Mouse (Mus musculus) heart, embryonic 14.5 days (tissue): ENCODE data around the gene Prelp. TPM values are rescaled to one million over a fixed set of nuclear protein-coding genes. Genes with fewer than 3 reads are reported as not detected.

Experiments used
- ATAC-seq: fragments of 200-750 bp; cut with Nextera tagmentation; 2 replicates; pipeline ENCODE4 v1.8.0; 2017; ENCODE audit warnings: low read depth, moderate TSS enrichment; ENCODE audit not compliant: insufficient number of reproducible peaks, insufficient read depth, low FRiP score
- H3K27ac ChIP-seq, 2 experiments: fragments of 200-500 bp in 1 of 2; fragments of 300-500 bp in 1 of 2; sonication (generic) in 1 of 2; replicated peaks in 1 of 2; 2 replicates each; pipeline ENCODE4 v1.5.1; 2012 to 2014; ENCODE audit warnings: low read depth in 2 of 2, low read length in 2 of 2, control low read depth in 1 of 2, mild to moderate bottlenecking in 1 of 2, mixed read lengths in 1 of 2; ENCODE audit not compliant: control insufficient read depth in 1 of 2, insufficient read depth in 1 of 2
- H3K27me3 ChIP-seq: fragments of 300-500 bp; sonication (generic); 2 replicates; pipeline ENCODE4 v1.6.1; 2014; ENCODE audit warnings: mild to moderate bottlenecking, low read length, control low read depth; ENCODE audit not compliant: control insufficient read depth, insufficient read depth
- H3K36me3 ChIP-seq: fragments of 300-500 bp; sonication (generic); 2 replicates; pipeline ENCODE4 v1.6.1; 2014; ENCODE audit warnings: mild to moderate bottlenecking, control low read depth, low read length, mixed read lengths; ENCODE audit not compliant: control insufficient read depth, insufficient read depth
- H3K4me1 ChIP-seq, 2 experiments: fragments of 200-500 bp in 1 of 2; fragments of 300-500 bp in 1 of 2; sonication (generic) in 1 of 2; 2 replicates each; pipeline ENCODE4 v1.6.1; 2012 to 2014; ENCODE audit warnings: low read length in 2 of 2, control low read depth in 1 of 2, mixed read lengths in 1 of 2; ENCODE audit not compliant: control insufficient read depth in 2 of 2, insufficient read depth in 2 of 2
- H3K4me2 ChIP-seq: fragments of 300-500 bp; sonication (generic); 2 replicates; pipeline ENCODE4 v1.6.1; 2014; ENCODE audit warnings: mild to moderate bottlenecking, low read length
- H3K4me3 ChIP-seq, 2 experiments: fragments of 200-500 bp in 1 of 2; fragments of 300-500 bp in 1 of 2; sonication (generic) in 1 of 2; 2 replicates each; pipeline ENCODE4 v1.5.1; 2012 to 2014; ENCODE audit warnings: low read length in 2 of 2, mild to moderate bottlenecking in 2 of 2, control low read depth in 1 of 2, low read depth in 1 of 2, moderate library complexity in 1 of 2; ENCODE audit not compliant: control insufficient read depth in 1 of 2, insufficient read depth in 1 of 2
- H3K9ac ChIP-seq: fragments of 300-500 bp; sonication (generic); 2 replicates; pipeline ENCODE4 v1.6.1; 2014; ENCODE audit warnings: mild to moderate bottlenecking, low read length
- H3K9me3 ChIP-seq: fragments of 300-500 bp; sonication (generic); 2 replicates; pipeline ENCODE4 v1.6.1; 2016; ENCODE audit warnings: low read length, control low read depth; ENCODE audit not compliant: control insufficient read depth
- WGBS: fragments of 180-500 bp; shearing (Covaris S2); extraction: QIAGEN DNeasy Blood & Tissue Kit; methylation state at CpG from one replicate; pipeline ENCODE4 v1.1.7; 2014; 5-methylcytosine and 5-hydroxymethylcytosine counted together
- polyA plus RNA-seq: library from polyadenylated mRNA; unstranded; fragments of >200 nt; fragmentation: Nextera tagmentation; extraction: Ambion mirVana; gene quantifications from 2 replicates; pipeline ENCODE4 v1.2.1, GENCODE M21; 2014

The Prelp gene
- polyA plus RNA-seq, 1 experiment from 2014 or later = 2.1 TPM

DNA sequence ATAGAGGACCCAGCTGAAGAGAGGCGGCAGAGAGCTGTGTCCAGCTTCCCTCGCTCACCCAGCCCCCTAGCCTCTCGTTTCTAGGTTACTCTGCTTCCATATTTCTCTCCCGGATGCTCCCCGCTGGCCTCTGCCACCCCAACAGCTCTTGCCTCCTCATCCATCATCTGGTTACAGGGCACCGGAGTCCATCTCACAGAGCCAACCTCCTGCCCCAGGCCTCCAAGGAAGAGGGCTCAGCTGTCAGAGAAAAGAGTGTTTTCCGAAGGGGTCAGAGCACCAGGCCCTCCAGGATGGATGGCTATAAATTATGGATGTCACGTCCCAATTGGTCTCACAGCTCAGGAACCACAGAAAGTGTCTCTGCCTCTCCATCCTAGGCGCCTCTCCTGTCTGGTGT lies 36.5 kb downstream of the Prelp start:
- 82% methylated on average over 9 of the region's 9 CpGs for WGBS

DNA sequence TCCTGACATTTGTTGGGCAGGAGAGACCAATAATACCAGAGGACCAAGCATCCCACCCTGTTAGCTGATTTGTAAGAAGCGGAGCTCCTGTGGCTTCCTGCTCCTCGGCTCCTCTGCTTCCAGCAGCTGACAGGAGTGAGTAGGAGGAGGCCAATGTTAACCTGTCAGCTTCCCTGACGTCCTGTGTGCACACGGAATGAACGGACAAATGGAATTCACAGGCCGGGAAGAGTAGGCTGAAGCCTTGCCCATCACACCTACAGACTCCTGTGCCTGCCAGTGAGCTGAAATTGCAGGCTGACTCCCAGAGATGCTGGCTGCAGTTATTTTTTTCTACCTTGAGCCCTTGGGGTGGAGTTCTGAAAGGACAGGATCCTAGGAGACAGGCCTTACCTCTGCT lies 37.1 kb downstream of the Prelp start:
- Histone ChIP-seq H3K4me3 (no peak overlapping the region), H3K27me3 (no peaks in the 10 kb centered on the region), H3K36me3 (no peaks in the 10 kb centered on the region), H3K9me3 (no peaks in the 10 kb centered on the region), H3K27ac (no peak overlapping the region), H3K4me2 (no peak overlapping the region), H3K4me1 (peaks cover 26 to 32% of the 10 kb centered on the region in 2 experiments), H3K9ac (no peak overlapping the region)
- ATAC-seq = no peak
- WGBS = 62% methylated on average over 6 of the region's 6 CpGs

More for the DNA sequence above, 36.5 kb downstream of the Prelp start:
- Histone ChIP-seq H3K36me3 (no peaks in the 10 kb centered on the region), H3K9ac (no peak overlapping the region), H3K4me3 (no peak overlapping the region), H3K4me1 (peaks cover 25 to 35% of the 10 kb centered on the region in 2 experiments), H3K27me3 (no peaks in the 10 kb centered on the region), H3K4me2 (no peak overlapping the region), H3K27ac (no peak overlapping the region), H3K9me3 (no peaks in the 10 kb centered on the region)
- no peak for ATAC-seq

DNA sequence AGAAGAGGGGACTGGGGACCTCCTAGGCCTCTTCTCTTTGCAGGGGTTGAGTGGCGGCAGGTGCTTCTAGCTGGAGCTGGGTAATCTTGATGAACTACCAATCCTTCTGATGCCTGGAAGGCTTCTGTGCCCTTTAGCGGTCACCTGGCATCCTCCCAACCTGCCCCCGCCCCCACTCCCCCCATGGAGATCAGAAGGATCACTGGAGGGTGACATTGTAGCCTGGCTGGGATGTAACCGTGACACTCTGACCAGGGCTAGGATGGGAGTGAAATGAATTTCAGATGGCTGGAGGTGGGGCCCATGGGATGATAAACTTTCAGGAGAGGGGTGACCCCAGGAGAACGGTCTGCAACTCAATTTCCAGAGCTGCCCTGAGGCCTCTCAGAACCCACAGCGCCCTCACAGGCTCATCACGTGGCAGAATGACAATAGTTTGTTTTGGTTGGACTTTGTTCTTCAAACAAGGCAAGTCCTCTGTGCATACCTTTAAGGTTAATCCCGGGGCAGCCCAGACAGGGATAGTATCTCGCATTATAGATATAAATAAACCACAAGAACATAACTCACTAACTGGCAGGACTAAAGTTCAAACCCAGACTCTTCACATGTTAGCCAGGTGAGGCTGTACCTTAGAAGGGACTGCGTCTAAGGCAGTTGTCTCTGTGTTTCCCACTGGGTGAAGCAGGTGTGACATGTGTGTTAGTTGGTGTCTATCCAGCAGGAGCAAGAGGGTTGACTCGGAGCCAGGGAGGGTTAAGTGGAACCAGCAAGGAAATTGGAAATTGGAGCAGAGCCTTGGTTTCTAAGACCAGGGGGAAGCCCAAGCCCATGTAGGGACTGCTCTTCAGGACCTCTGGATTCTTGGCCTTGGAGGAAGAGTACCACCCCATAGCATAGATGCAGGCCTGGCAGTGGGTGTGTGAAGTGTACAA lies 38.7 kb downstream of the Prelp start:
- Histone ChIP-seq H3K9ac (no peak overlapping the region), H3K27ac (no peak overlapping the region), H3K9me3 (no peaks in the 10 kb centered on the region), H3K36me3 (no peaks in the 10 kb centered on the region), H3K4me3 (no peak overlapping the region), H3K4me2 (no peak overlapping the region), H3K27me3 (no peaks in the 10 kb centered on the region), H3K4me1 (peaks cover 31 to 32% of the 10 kb centered on the region in 2 experiments)
- 50% methylated on average over 11 of the region's 11 CpGs for WGBS
- no peak for ATAC-seq

DNA sequence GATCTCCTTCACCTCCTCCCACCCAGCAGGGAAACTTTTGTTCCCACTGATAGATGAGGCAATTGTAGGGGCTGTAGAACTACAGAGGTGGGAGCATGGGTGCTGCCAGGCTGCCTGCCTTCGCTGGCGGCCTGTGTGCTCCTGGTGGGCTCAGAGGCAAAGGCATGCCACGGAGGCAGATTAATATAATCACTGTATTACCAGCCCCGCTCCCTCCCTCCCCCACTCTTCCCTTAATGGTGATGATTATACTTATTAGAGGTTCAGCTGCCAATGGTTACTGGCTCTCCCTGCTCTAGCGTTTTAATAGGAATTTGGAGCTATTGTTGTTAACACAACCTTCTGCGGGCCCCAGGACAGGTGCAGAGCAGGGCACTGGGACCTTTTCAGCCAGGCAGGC lies 39.4 kb downstream of the Prelp start:
- H3K9ac ChIP-seq = no peak overlapping the region
- H3K4me2 ChIP-seq = no peak overlapping the region
- no peak for ATAC-seq
- H3K4me1 ChIP-seq = peaks cover 25 to 27% of the 10 kb centered on the region in 2 experiments
- H3K27me3 ChIP-seq = no peaks in the 10 kb centered on the region
- H3K9me3 ChIP-seq = no peaks in the 10 kb centered on the region
- H3K27ac ChIP-seq = no peak overlapping the region
- WGBS = 63% methylated on average over 6 of the region's 6 CpGs
- no peaks in the 10 kb centered on the region for H3K36me3 ChIP-seq
- H3K4me3 ChIP-seq = no peak overlapping the region

DNA sequence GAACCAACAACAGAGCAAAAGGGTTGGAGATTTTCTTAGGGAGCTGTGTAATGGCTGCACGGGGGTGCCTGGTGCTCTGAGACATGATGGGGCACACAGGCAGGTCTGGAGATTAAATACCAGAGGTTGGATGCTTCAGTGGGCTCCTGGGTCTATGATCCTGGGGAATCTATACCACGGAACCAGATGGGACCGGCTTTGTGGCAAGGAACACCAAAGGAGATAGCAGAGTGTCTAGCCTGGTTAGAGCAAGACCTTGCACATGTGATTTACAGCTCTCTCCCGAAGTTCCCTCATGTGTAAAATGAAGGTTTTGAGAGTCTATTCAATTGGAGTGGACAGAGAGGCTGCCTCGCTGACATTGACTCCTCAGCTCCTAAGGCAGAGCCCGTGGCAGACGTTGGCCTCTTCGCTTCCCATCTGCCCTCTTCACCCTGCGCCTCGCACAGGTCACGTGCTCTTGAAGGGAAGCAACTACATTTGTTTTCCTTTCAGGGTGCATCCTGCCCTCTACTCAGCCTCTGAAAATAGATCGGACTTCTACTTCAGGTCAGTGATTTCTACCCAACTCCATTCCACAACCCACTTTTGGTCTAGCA lies 42.3 kb downstream of the Prelp start:
- ATAC-seq = no peak
- Histone ChIP-seq H3K4me2 (no peak overlapping the region), H3K9ac (no peak overlapping the region), H3K27me3 (no peaks in the 10 kb centered on the region), H3K4me1 (peaks cover 33% of the 10 kb centered on the region in 2 experiments), H3K4me3 (no peak overlapping the region), H3K9me3 (no peaks in the 10 kb centered on the region), H3K36me3 (no peaks in the 10 kb centered on the region), H3K27ac (no peak overlapping the region)
- 59% methylated on average over 12 of the region's 12 CpGs for WGBS

DNA sequence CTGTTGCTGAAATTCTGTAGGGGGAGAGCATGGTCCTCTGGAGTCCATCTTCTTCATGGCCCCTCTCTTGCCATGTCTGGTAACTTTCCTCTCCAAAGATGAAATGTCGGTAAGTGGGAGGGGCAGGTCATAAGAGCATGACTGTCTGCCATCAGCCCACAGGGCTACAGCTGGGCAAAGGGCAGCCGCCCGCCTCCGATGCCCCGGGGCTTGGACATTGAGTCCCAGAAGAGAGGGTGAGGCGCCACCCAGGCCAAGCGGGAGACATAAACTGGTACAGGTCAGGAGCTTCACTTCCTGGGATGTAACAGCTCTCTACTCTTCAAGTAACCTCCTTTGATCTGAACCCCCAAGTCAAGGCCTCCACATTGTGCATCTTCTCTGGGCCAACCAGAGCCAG lies 44.3 kb downstream of the Prelp start:
- H3K4me2 ChIP-seq = no peak overlapping the region
- H3K9me3 ChIP-seq = no peaks in the 10 kb centered on the region
- H3K4me3 ChIP-seq = no peak overlapping the region
- no peaks in the 10 kb centered on the region for H3K36me3 ChIP-seq
- H3K4me1 ChIP-seq = peaks cover 28 to 30% of the 10 kb centered on the region in 2 experiments
- 93% methylated on average over 7 of the region's 7 CpGs for WGBS
- no peak overlapping the region for H3K27ac ChIP-seq
- no peak overlapping the region for H3K9ac ChIP-seq
- H3K27me3 ChIP-seq = no peaks in the 10 kb centered on the region
- ATAC-seq = no peak

DNA sequence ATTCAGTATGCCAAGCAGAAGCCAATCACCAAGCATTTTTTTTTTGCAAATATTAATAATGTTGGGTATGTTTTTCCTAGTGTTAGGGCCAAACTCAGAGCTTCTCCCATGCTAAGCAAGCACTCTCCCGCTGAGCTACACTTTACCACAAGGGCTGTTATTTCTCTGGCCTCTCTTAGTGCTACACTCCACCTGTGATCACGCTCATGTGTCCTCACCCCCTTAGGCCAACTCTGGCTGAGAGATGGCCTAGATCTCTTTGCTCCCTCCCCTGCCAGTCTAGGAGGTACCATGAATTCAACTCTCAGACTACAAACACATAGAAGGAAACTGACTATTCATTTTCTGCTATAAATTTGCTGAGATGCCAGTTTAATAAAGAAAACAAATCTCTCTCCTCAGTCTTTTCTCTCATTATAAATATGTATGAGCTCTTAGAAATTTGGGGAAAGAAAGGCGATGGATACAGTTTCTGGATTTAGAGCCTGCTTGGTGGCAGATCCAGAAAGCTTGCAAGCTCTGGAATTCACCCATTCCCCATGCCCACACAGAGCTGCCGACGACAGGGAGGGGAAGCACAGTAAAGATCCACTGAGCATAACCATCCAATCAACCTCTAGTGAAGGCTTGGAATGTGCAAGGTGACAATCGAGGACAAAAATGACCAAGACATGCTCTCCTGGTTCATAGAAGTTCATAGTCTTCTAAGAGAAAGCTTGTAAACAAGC lies 48.0 kb downstream of the Prelp start:
- Histone ChIP-seq H3K4me2 (no peak overlapping the region), H3K9ac (no peak overlapping the region), H3K36me3 (no peaks in the 10 kb centered on the region), H3K27ac (no peak overlapping the region), H3K27me3 (no peaks in the 10 kb centered on the region), H3K9me3 (no peaks in the 10 kb centered on the region), H3K4me1 (peaks cover 14 to 15% of the 10 kb centered on the region in 2 experiments), H3K4me3 (no peak overlapping the region)
- 54% methylated on average over 6 of the region's 6 CpGs for WGBS
- no peak for ATAC-seq
